Mouse (Mus musculus) lung, postnatal 36 days (tissue): ENCODE results near the gene Clpp.

ENCODE experiments used
- DNase-seq: peaks from one replicate; pipeline ENCODE4 v3.0.0; 2022; ENCODE audit warnings: mixed read lengths

Clpp gene

GRCm38 (mm10) chr17:57032854-57033253 lies 42.7 kb downstream of the Clpp start:
- no peak for DNase-seq

GRCm38 (mm10) chr17:57038978-57039377 lies 48.9 kb downstream of the Clpp start:
- DNase-seq = no peak

- DNase-seq = no peak
Measured at GRCm38 (mm10) chr17:57041554-57041953, 51.4 kb downstream of the Clpp start, which contains the start of gene Slc25a41. TSS of gene Slc25a41 (minus strand) at chr17:57041654.
